In the genomic region with DNA sequence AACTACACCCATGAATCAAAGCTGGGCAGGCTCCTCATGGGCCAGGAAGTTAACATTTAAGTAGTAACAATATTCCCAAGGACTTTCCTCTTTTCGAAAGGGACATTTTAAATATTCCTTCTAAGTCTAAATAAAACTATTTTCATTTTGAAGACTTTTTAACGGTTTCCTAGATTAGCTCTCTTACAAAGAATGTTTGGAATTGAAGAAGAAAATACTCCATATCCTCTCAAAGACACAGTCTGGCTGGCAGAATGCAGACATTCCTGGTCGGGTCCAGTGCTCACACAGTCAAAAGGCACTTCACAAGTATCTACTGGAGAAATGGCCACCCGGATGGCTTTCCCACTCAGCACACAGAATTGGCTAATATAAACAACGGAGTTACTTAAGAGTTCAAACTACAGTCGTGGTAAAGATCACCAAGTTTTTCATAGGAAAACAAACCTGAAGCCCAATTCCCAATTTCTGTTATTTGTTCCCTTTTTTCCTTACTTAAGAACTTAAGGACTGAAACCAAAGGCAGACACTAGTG, we compare ENCODE assay signal across 10 mouse cellular contexts. TPM values are rescaled to one million over a fixed set of nuclear protein-coding genes. Genes with fewer than 3 reads are reported as not detected.
DNase-seq lines count a peak whose midpoint lies in the region; ATAC-seq and TF ChIP-seq lines count a peak whose summit lies in the region.
"Had no signal": no experiment of that assay in that cellular context is flagged by ENCODE, and none has a peak within 500 bp of the region (broad histone marks: within the 10 kb centered on the region; RNA-seq: fewer than 3 reads in every experiment).

No protein-coding gene starts in this region.

- TF ChIP-seq EP300 in lung, postnatal 0 days (IDR thresholded peaks at IDR 0.05), result peak; percentile 77; the same call in 1 of the 2 replicates

- no peaks in the 10 kb centered on the region for H3K9me3 ChIP-seq in kidney, embryonic 15.5 days (replicated peaks)
- H3K9me3 ChIP-seq in embryonic facial prominence, embryonic 15.5 days (replicated peaks), result no peaks in the 10 kb centered on the region
- H3K9me3 ChIP-seq in lung, postnatal 0 days (ENCODE audit: low read length), result no peaks in the 10 kb centered on the region

- no peak overlapping the region for H3K4me3 ChIP-seq in kidney, embryonic 15.5 days (replicated peaks)
- H3K4me3 ChIP-seq in embryonic facial prominence, embryonic 15.5 days (replicated peaks), result no peak overlapping the region
- no peak overlapping the region for H3K4me3 ChIP-seq in lung, postnatal 0 days (ENCODE audit: low read depth, low read length)

- no peak for ATAC-seq in kidney, embryonic 15.5 days (replicated peaks; ENCODE audit: low FRiP score)
- ATAC-seq in embryonic facial prominence, embryonic 15.5 days (ENCODE audit: insufficient number of reproducible peaks, low FRiP score, low TSS enrichment, low read depth), result no peak
- peak; percentile 62 for ATAC-seq in lung, postnatal 0 days

- H3K4me1 ChIP-seq in kidney, embryonic 15.5 days, result peaks cover 47% of the 10 kb centered on the region
- peaks cover 33% of the 10 kb centered on the region for H3K4me1 ChIP-seq in embryonic facial prominence, embryonic 15.5 days
- peaks cover 19% of the 10 kb centered on the region; the same call in 1 of the 2 replicates for H3K4me1 ChIP-seq in lung, postnatal 0 days (ENCODE audit: insufficient read depth, low read depth, low read length)

- peak overlapping the region; percentile 78 for H3K27ac ChIP-seq in kidney, embryonic 15.5 days
- H3K27ac ChIP-seq in embryonic facial prominence, embryonic 15.5 days (replicated peaks), result peak overlapping the region; percentile 77
- H3K27ac ChIP-seq in lung, postnatal 0 days (ENCODE audit: low read length), result peak overlapping the region; percentile 84

- no peak overlapping the region for H3K9ac ChIP-seq in kidney, embryonic 15.5 days
- no peak overlapping the region for H3K9ac ChIP-seq in embryonic facial prominence, embryonic 15.5 days
- H3K9ac ChIP-seq in lung, postnatal 0 days (replicated peaks; ENCODE audit: low read depth), result no peak overlapping the region

- DNase-seq in kidney, adult 11 months, result no peak
- DNase-seq in NIH3T3 (ENCODE audit: low read depth), result peak; percentile 31
- DNase-seq in lung, postnatal 0 days (ENCODE audit: low spot score), result peak; percentile 80
- no peak for DNase-seq in cerebellum, postnatal 4 days (ENCODE audit: low spot score in 2 of 2)
- DNase-seq in urinary bladder, postnatal 36 days (ENCODE audit: low spot score in 2 of 2), result no peak
- DNase-seq: cerebellum, postnatal 25 days; retina, postnatal 1 day had no signal

- no peak for TF ChIP-seq CTCF in lung, postnatal 0 days (IDR thresholded peaks at IDR 0.05)

- H3K27me3 ChIP-seq in kidney, embryonic 15.5 days, result no peaks in the 10 kb centered on the region
- no peaks in the 10 kb centered on the region for H3K27me3 ChIP-seq in embryonic facial prominence, embryonic 15.5 days
- no peaks in the 10 kb centered on the region for H3K27me3 ChIP-seq in lung, postnatal 0 days (replicated peaks; ENCODE audit: insufficient read depth, low read length)
- H3K27me3 ChIP-seq: CH12.LX had no signal

- no peaks in the 10 kb centered on the region for H3K36me3 ChIP-seq in kidney, embryonic 15.5 days
- H3K36me3 ChIP-seq in embryonic facial prominence, embryonic 15.5 days, result no peaks in the 10 kb centered on the region
- no peaks in the 10 kb centered on the region for H3K36me3 ChIP-seq in lung, postnatal 0 days (ENCODE audit: insufficient read depth, low read length)

- 45% methylated on average over 6 of the region's 6 CpGs for WGBS in kidney, embryonic 15.5 days
- 53% methylated on average over 6 of the region's 6 CpGs for WGBS in embryonic facial prominence, embryonic 15.5 days
- WGBS in lung, postnatal 0 days, result 7% methylated on average over 6 of the region's 6 CpGs

- no peak overlapping the region for H3K4me2 ChIP-seq in kidney, embryonic 15.5 days
- no peak overlapping the region for H3K4me2 ChIP-seq in embryonic facial prominence, embryonic 15.5 days (replicated peaks)
- peak overlapping the region; percentile 25; the same call in 1 of the 2 replicates for H3K4me2 ChIP-seq in lung, postnatal 0 days (replicated peaks; ENCODE audit: low read depth, low read length)

RNA-seq across cellular contexts. Expression of gene Uvrag, which starts 9.1 kb away (rescaled TPM):
- 19.1 and 22.6 TPM in 2 replicates for polyA plus RNA-seq in kidney, embryonic 15.5 days (2015; fragmentation: Nextera tagmentation; extraction: Ambion mirVana)
- polyA plus RNA-seq in embryonic facial prominence, embryonic 15.5 days (2015; fragmentation: Nextera tagmentation; extraction: Ambion mirVana), result 17.3 and 18.9 TPM in 2 replicates
- polyA plus RNA-seq in lung, postnatal 0 days (2015; fragmentation: Nextera tagmentation; extraction: Ambion mirVana), result 23.4 and 28.6 TPM in 2 replicates

RNA-seq across cellular contexts. Expression of gene Dgat2, which starts 50.6 kb away (rescaled TPM):
- polyA plus RNA-seq in kidney, embryonic 15.5 days (2015; fragmentation: Nextera tagmentation; extraction: Ambion mirVana), result 29.0 and 31.2 TPM in 2 replicates
- 81.8 and 98.5 TPM in 2 replicates for polyA plus RNA-seq in embryonic facial prominence, embryonic 15.5 days (2015; fragmentation: Nextera tagmentation; extraction: Ambion mirVana)
- polyA plus RNA-seq in lung, postnatal 0 days (2015; fragmentation: Nextera tagmentation; extraction: Ambion mirVana), result 14.6 and 15.3 TPM in 2 replicates

Comparison
In these comparisons a context has a peak if more than half of its experiments do, and no peak if none do; other contexts are left out.
1. DNase-seq: peak in NIH3T3 (single experiment) and lung, postnatal 0 days (single experiment); none in kidney, adult 11 months (single experiment), cerebellum, postnatal 4 days (0 of 2) and urinary bladder, postnatal 36 days (0 of 2).
2. Peak in every context shown above with its lines, with median percentiles within 50 percentile points of each other: H3K27ac ChIP-seq.